Mouse (Mus musculus) MEL-GATA-1-ER (cell line): ENCODE results near the gene Mettl22.
A peak's percentile ranks its signal among the peaks of the same experiment; 100 is the strongest.

Experiments used
- DNase-seq: peaks from one replicate; pipeline ENCODE4 v3.0.0-alpha.2; 2012; ENCODE audit warnings: low read depth; ENCODE audit errors: extremely low read depth

Mettl22 gene

GRCm38 (mm10) chr16:8509894-8510293 is 39.3 kb downstream of the Mettl22 start:
- no peak for DNase-seq

GRCm38 (mm10) chr16:8512830-8513229 is 42.2 kb downstream of the Mettl22 start:
- no peak for DNase-seq

GRCm38 (mm10) chr16:8513236-8513906 is 42.8 kb downstream of the Mettl22 start, which contains the start of gene Abat:
Abat (plus strand) TSS chr16:8513429.
- DNase-seq = peak; percentile 81

- no peak for DNase-seq
These were observed 43.6 kb downstream of the Mettl22 start for GRCm38 (mm10) chr16:8514180-8514579.

- DNase-seq = no peak
These were observed 49.9 kb downstream of the Mettl22 start for GRCm38 (mm10) chr16:8520525-8520924.

GRCm38 (mm10) chr16:8521322-8521721 is 50.7 kb downstream of the Mettl22 start:
- no peak for DNase-seq

- DNase-seq = no peak
These were observed 53.0 kb downstream of the Mettl22 start for GRCm38 (mm10) chr16:8523480-8524144.

GRCm38 (mm10) chr16:8524163-8524847 is 53.7 kb downstream of the Mettl22 start:
- DNase-seq = no peak

- DNase-seq = no peak
These were observed 54.7 kb downstream of the Mettl22 start for GRCm38 (mm10) chr16:8525293-8525692.

- DNase-seq = no peak
These were observed 55.3 kb downstream of the Mettl22 start for GRCm38 (mm10) chr16:8525877-8526276.

- no peak for DNase-seq
These were observed 58.8 kb downstream of the Mettl22 start for GRCm38 (mm10) chr16:8529389-8529788.

- peak; percentile 96 for DNase-seq
These were observed 59.4 kb downstream of the Mettl22 start for GRCm38 (mm10) chr16:8530018-8530417.

- no peak for DNase-seq
These were observed 61.9 kb downstream of the Mettl22 start for GRCm38 (mm10) chr16:8532461-8532860.

GRCm38 (mm10) chr16:8532894-8533293 is 62.3 kb downstream of the Mettl22 start:
- DNase-seq = no peak

- DNase-seq = no peak
These were observed 62.9 kb downstream of the Mettl22 start for GRCm38 (mm10) chr16:8533477-8533876.

GRCm38 (mm10) chr16:8534466-8535200 is 64.0 kb downstream of the Mettl22 start:
- no peak for DNase-seq

- DNase-seq = no peak
These were observed 64.8 kb downstream of the Mettl22 start for GRCm38 (mm10) chr16:8535411-8535810.

GRCm38 (mm10) chr16:8539150-8539865 is 68.7 kb downstream of the Mettl22 start:
- DNase-seq = no peak
